Mouse (Mus musculus) ES-E14 (cell line): Measurements from ENCODE around the gene Btbd1. TPM values are rescaled to one million over a fixed set of nuclear protein-coding genes. Genes with fewer than 3 reads are reported as not detected.
"Not testable (repeated sequence)": the region's sequence is repeated elsewhere in the genome, so short reads cannot be mapped to it uniquely, and the experiment has no call there.

Experiments
- DNase-seq: peaks from one replicate; pipeline ENCODE4 v3.0.0-alpha.2; 2013; ENCODE audit warnings: low read depth, low spot score
- H3K27ac ChIP-seq: 2 replicates; pipeline ENCODE4 v1.5.1; 2012; ENCODE audit warnings: low read depth, mild to moderate bottlenecking, low read length, moderate library complexity, mixed read lengths; ENCODE audit not compliant: poor library complexity, insufficient read depth, severe bottlenecking
- H3K36me3 ChIP-seq: 2 replicates; pipeline ENCODE4 v1.6.1; 2012; ENCODE audit warnings: mild to moderate bottlenecking, low read length, moderate library complexity, mixed read lengths; ENCODE audit not compliant: control insufficient read depth, poor library complexity, insufficient read depth, severe bottlenecking
- H3K4me1 ChIP-seq, 2 experiments: fragments of 150-350 bp in 1 of 2; sonication (generic) in 1 of 2; 2 replicates each; pipeline ENCODE4 v1.6.1; 2012; ENCODE audit warnings: low read length in 2 of 2, mild to moderate bottlenecking in 1 of 2, mixed read lengths in 1 of 2; ENCODE audit not compliant: control insufficient read depth in 2 of 2, insufficient read depth in 2 of 2, poor library complexity in 1 of 2
- H3K4me3 ChIP-seq, 2 experiments: fragments of 150-350 bp in 1 of 2; sonication (generic) in 1 of 2; 2 replicates each; pipeline ENCODE4 v1.5.1; 2012; ENCODE audit warnings: low read length in 2 of 2, low read depth in 1 of 2, mild to moderate bottlenecking in 1 of 2, mixed read lengths in 1 of 2; ENCODE audit not compliant: insufficient read depth in 1 of 2, poor library complexity in 1 of 2, severe bottlenecking in 1 of 2
- H3K9ac ChIP-seq: 2 replicates; pipeline ENCODE4 v1.6.1; 2012; ENCODE audit warnings: low read depth, mild to moderate bottlenecking, low read length, mixed read lengths; ENCODE audit not compliant: poor library complexity, insufficient read depth, severe bottlenecking
- H3K9me3 ChIP-seq: fragments of 150-350 bp; sonication (generic); 2 replicates; pipeline ENCODE4 v1.6.1; 2012; ENCODE audit warnings: low read depth, mild to moderate bottlenecking, low read length; ENCODE audit not compliant: control insufficient read depth, insufficient read depth
- CHD2 ChIP-seq: IDR thresholded peaks from 2 replicates; pipeline ENCODE4 v1.6.1; 2014; ENCODE audit warnings: mild to moderate bottlenecking, low read depth, low read length, inconsistent platforms
- HCFC1 ChIP-seq: IDR thresholded peaks from 2 replicates; pipeline ENCODE4 v1.6.1; 2012; ENCODE audit warnings: low read length, inconsistent platforms, borderline replicate concordance; ENCODE audit not compliant: insufficient read depth
- MAFK ChIP-seq: IDR thresholded peaks from 2 replicates; pipeline ENCODE4 v1.6.1; 2014; ENCODE audit warnings: mild to moderate bottlenecking, low read depth, low read length, inconsistent platforms; ENCODE audit not compliant: insufficient read depth
- ZC3H11A ChIP-seq: IDR thresholded peaks from 2 replicates; pipeline ENCODE4 v1.6.1; 2012; ENCODE audit warnings: low read depth, mild to moderate bottlenecking, inconsistent platforms, low read length, borderline replicate concordance
- ZNF384 ChIP-seq: IDR thresholded peaks from 2 replicates; pipeline ENCODE4 v1.6.1; 2012; ENCODE audit warnings: low read depth, low read length, inconsistent platforms
- in situ Hi-C, 2 experiments: fragments of 600-800 bp; cut with MboI; formaldehyde crosslinking; loops; one replicate each; pipeline ENCODE4 v1.15.1; 2025; ENCODE audit warnings: low sequenced_read_pairs in 2 of 2, inconsistent platforms in 1 of 2; ENCODE audit not compliant: unreplicated experiment in 2 of 2
- total RNA-seq: library from RNA; depleted of rRNA; stranded (reverse); fragments of 300-350 nt; gene quantifications from 2 replicates; pipeline ENCODE4 v1.2.3, GENCODE M21; 2012

The Btbd1 gene
- total RNA-seq, 1 experiment: 28.2 TPM

GRCm38 (mm10) chr7:81840661-81841181 lies 11.5 kb upstream of the Btbd1 start:
- in situ Hi-C loops: no loop called here
- DNase-seq: no peak
- no peaks in the 10 kb centered on the region for H3K36me3 ChIP-seq
- no peak overlapping the region for H3K27ac ChIP-seq
- no peaks in the 10 kb centered on the region for H3K9me3 ChIP-seq
- H3K4me3 ChIP-seq: no peak overlapping the region
- no peak overlapping the region for H3K9ac ChIP-seq
- TF ChIP-seq ZC3H11A (no peak), CHD2 (no peak), MAFK (no peak), HCFC1 (no peak), ZNF384 (no peak)
- H3K4me1 ChIP-seq: no peaks in the 10 kb centered on the region

- Histone ChIP-seq H3K9ac (no peak overlapping the region), H3K4me3 (no peak overlapping the region), H3K36me3 (no peaks in the 10 kb centered on the region), H3K4me1 (no peaks in the 10 kb centered on the region), H3K9me3 (no peaks in the 10 kb centered on the region), H3K27ac (no peak overlapping the region)
- in situ Hi-C loops: no loop called here
- TF ChIP-seq MAFK (no peak), ZNF384 (no peak), CHD2 (no peak), ZC3H11A (no peak), HCFC1 (no peak)
- no peak for DNase-seq
Measured at GRCm38 (mm10) chr7:81839746-81840145, 10.5 kb upstream of the Btbd1 start.

DNA sequence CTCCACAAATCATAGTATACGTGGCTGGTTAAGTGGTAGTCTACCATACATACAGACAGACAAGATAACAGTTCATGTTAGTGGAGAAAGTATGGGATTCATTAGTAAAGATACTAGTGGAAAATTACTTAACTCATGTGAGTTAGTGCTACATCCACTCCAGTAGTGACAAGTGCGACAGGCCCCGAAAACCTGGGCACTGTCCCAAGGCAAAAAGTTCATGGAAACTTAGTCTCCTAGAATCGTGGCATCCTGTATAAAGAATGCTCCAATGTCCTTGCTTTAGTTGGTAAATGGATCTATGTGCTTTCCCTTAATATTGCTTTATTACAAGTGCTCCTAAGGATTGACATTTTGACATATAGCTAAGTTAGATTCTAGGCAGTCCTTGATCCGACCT lies 8.5 kb upstream of the Btbd1 start:
- H3K4me3 ChIP-seq, in situ Hi-C loops, H3K4me1 ChIP-seq: not testable (repeated sequence)

DNA sequence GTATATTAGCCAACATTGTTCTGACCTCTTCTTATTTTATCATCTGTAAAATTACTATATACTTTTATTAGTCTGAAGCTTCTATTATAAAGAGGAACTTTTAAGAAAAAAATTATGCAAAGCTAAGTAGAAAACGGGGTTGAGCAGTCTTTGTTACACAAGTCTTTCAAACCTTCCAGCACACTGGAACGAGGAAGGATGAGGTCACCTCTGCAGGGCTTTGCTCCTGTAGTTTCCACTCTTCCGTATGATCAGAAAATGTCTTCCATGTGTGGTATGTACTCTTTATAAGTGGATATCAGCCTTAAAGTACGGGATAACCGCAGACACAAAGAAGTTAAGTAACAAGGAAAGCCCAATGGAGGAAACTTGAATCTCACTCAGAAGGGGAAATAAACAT lies 6.2 kb upstream of the Btbd1 start:
- in situ Hi-C loops: no loop called here
- Histone ChIP-seq H3K4me1 (no peaks in the 10 kb centered on the region), H3K27ac (no peak overlapping the region), H3K9ac (no peak overlapping the region), H3K4me3 (no peak overlapping the region), H3K9me3 (no peaks in the 10 kb centered on the region), H3K36me3 (no peaks in the 10 kb centered on the region)
- no peak for TF ChIP-seq MAFK
- TF ChIP-seq HCFC1: no peak
- no peak for TF ChIP-seq ZC3H11A
- no peak for TF ChIP-seq CHD2
- TF ChIP-seq ZNF384: no peak
- no peak for DNase-seq

More for the DNA sequence above, 8.5 kb upstream of the Btbd1 start:
- H3K9me3 ChIP-seq, DNase-seq, H3K27ac ChIP-seq, H3K36me3 ChIP-seq, H3K9ac ChIP-seq: not testable (repeated sequence)

GRCm38 (mm10) chr7:81834847-81835246 lies 5.6 kb upstream of the Btbd1 start:
- Histone ChIP-seq H3K27ac (no peak overlapping the region), H3K36me3 (no peaks in the 10 kb centered on the region), H3K4me3 (no peak overlapping the region), H3K9ac (no peak overlapping the region), H3K9me3 (no peaks in the 10 kb centered on the region), H3K4me1 (peaks cover 0 to 2% of the 10 kb centered on the region in 2 experiments; a peak in 1 of 4 replicates)
- DNase-seq: no peak
- TF ChIP-seq ZNF384 (no peak), HCFC1 (no peak), ZC3H11A (no peak), CHD2 (no peak), MAFK (no peak)
- in situ Hi-C loops: no loop called here
